Mouse (Mus musculus) heart, embryonic 13.5 days (tissue): ENCODE data around the gene Dexi. TPM values are rescaled to one million over a fixed set of nuclear protein-coding genes. Genes with fewer than 3 reads are reported as not detected.

Experiments used
- polyA plus RNA-seq: library from polyadenylated mRNA; unstranded; fragments of >200 nt; fragmentation: Nextera tagmentation; extraction: Ambion mirVana; gene quantifications from 2 replicates; pipeline ENCODE4 v1.2.1, GENCODE M21; 2015

Gene Dexi
- polyA plus RNA-seq, 1 experiment from 2014 or later = 13.3 TPM

Other genes starting within 250 kb of the Dexi start
- 23.3 and 23.9 TPM in 2 replicates for gene Emp2, start 229.1 kb downstream of the Dexi start, polyA plus RNA-seq
- gene Tekt5, start 147.6 kb downstream of the Dexi start, polyA plus RNA-seq = 0.13 and 0.33 TPM in 2 replicates
- gene Nubp1, start 131.1 kb downstream of the Dexi start, polyA plus RNA-seq = 36.6 and 37.1 TPM in 2 replicates
- 3.9 and 4.1 TPM in 2 replicates for gene Tvp23a, start 95.7 kb downstream of the Dexi start, polyA plus RNA-seq
- 0.17 and 0.29 TPM in 2 replicates for gene Ciita, start 63.0 kb downstream of the Dexi start, polyA plus RNA-seq
- gene Clec16a, start 2.3 kb upstream of the Dexi start, polyA plus RNA-seq = 24.9 and 29.7 TPM in 2 replicates
- gene Socs1, start 242.5 kb upstream of the Dexi start, polyA plus RNA-seq = 4.8 and 5.7 TPM in 2 replicates
- gene Tnp2, start 245.6 kb upstream of the Dexi start, polyA plus RNA-seq = not detected in 2 replicates
- gene Prm3, start 247.9 kb upstream of the Dexi start, polyA plus RNA-seq = not detected in 2 replicates